Mouse (Mus musculus): ENCODE data around the gene Usp10.

GRCm38 (mm10) chr8:119941471-119941870 lies 31.3 kb downstream of the Usp10 start:
- TF ChIP-seq CTCF (IDR thresholded peaks at IDR 0.05; ENCODE audit: low read depth) (no peak), EP300 (IDR thresholded peaks at IDR 0.05; ENCODE audit: low read depth) (no peak)
